Mouse (Mus musculus): ENCODE measurements around the gene Rtn4r. TPM values are rescaled to one million over a fixed set of nuclear protein-coding genes. Genes with fewer than 3 reads are reported as not detected.

Gene Rtn4r
- not detected for polyA plus RNA-seq (2017; shearing (Covaris generic))

- peak; percentile 32 for ATAC-seq
These were observed at the start of gene Rtn4r for GRCm38 (mm10) chr16:18127241-18127861. Rtn4r (plus strand) TSS chr16:18127642.

- no peak for ATAC-seq
These were observed 49.0 kb upstream of the Rtn4r start for GRCm38 (mm10) chr16:18078314-18079015.

- no peak for ATAC-seq
These were observed 48.1 kb upstream of the Rtn4r start for GRCm38 (mm10) chr16:18079300-18079699.

GRCm38 (mm10) chr16:18080171-18080570 lies 47.3 kb upstream of the Rtn4r start:
- ATAC-seq: no peak

- no peak for ATAC-seq
These were observed 46.2 kb upstream of the Rtn4r start for GRCm38 (mm10) chr16:18081149-18081827.

GRCm38 (mm10) chr16:18082291-18082690 lies 45.2 kb upstream of the Rtn4r start:
- no peak for ATAC-seq

- no peak for ATAC-seq
These were observed 44.1 kb upstream of the Rtn4r start for GRCm38 (mm10) chr16:18083231-18083951.

GRCm38 (mm10) chr16:18084262-18084661 lies 43.2 kb upstream of the Rtn4r start:
- ATAC-seq: no peak

- no peak for ATAC-seq
These were observed 40.3 kb upstream of the Rtn4r start for GRCm38 (mm10) chr16:18087101-18087500.

- no peak for ATAC-seq
These were observed 31.1 kb upstream of the Rtn4r start for GRCm38 (mm10) chr16:18096348-18096747.

- no peak for ATAC-seq
These were observed 24.6 kb upstream of the Rtn4r start for GRCm38 (mm10) chr16:18102816-18103215.

- no peak for ATAC-seq
These were observed 24.1 kb upstream of the Rtn4r start for GRCm38 (mm10) chr16:18103366-18103765.

- no peak for ATAC-seq
These were observed 23.6 kb upstream of the Rtn4r start for GRCm38 (mm10) chr16:18103808-18104207.

GRCm38 (mm10) chr16:18108221-18108966 lies 19.0 kb upstream of the Rtn4r start:
- ATAC-seq: no peak

GRCm38 (mm10) chr16:18111042-18111441 lies 16.4 kb upstream of the Rtn4r start:
- no peak for ATAC-seq

- ATAC-seq: no peak
These were observed 11.0 kb upstream of the Rtn4r start for GRCm38 (mm10) chr16:18116467-18116866.

GRCm38 (mm10) chr16:18118285-18118684 lies 9.2 kb upstream of the Rtn4r start:
- ATAC-seq: no peak

GRCm38 (mm10) chr16:18119031-18119730 lies 8.3 kb upstream of the Rtn4r start:
- no peak for ATAC-seq

- no peak for ATAC-seq
These were observed 4.7 kb upstream of the Rtn4r start for GRCm38 (mm10) chr16:18122740-18123139.

GRCm38 (mm10) chr16:18123471-18123870 lies 4.0 kb upstream of the Rtn4r start:
- ATAC-seq: no peak

GRCm38 (mm10) chr16:18124040-18124439 lies 3.4 kb upstream of the Rtn4r start:
- ATAC-seq: no peak

GRCm38 (mm10) chr16:18124626-18125025 lies 2.8 kb upstream of the Rtn4r start:
- ATAC-seq: no peak
